Mouse (Mus musculus) brain, adult 2 months (tissue): ENCODE data around the gene Cd164l2.

Experiments used
- DNase-seq: peaks from one replicate; pipeline ENCODE4 v3.0.0; 2011; ENCODE audit warnings: low read depth, low spot score

Gene Cd164l2

DNA sequence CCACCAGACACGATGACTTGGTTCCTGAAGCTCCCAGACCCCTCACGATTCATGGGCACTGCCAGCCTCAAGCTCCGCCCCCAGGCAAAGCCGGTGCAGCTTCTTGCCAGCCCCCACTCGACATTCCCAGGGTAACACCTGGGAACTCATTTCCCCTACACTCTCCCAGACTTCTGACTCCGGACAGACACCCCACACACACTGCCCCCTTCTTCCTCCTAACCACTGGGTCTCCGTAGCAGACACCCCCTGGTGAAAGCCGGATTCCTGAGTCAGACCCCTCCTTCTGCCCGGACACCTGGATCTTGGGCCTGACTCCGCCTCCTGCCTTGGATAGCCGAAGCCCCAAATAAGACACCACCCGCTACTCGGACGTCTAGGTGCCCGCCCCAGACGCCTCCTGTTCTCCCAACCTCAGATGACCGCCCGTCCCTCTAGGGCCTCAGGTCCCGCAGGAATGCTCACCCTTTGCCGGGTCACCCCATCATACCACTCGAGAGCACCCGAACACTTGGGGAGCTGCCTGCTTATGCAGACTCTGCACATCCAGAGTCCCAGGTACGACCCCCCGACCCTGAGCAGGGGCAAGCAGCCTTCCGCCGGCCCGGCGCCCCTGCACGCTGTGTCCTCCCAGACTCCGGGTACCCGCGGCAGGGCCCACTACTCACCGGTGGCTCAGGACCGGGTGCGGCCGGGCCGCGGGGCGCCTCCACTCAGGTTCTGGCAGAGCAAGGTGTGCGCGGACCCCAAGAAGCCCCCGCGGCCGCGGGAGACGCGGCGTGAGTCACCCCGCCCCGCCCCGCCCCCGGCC is at the start of gene Cd164l2, which contains the start of gene Gpr3:
Cd164l2 (plus strand) TSS at position 381 of the 811 bp plus-strand sequence.
Gpr3 (minus strand) TSS at position 786 of the 811 bp plus-strand sequence.
- DNase-seq = peak; percentile 70

GRCm38 (mm10) chr4:133162196-133162595 is 49.7 kb upstream of the Cd164l2 start:
- DNase-seq = no peak

DNA sequence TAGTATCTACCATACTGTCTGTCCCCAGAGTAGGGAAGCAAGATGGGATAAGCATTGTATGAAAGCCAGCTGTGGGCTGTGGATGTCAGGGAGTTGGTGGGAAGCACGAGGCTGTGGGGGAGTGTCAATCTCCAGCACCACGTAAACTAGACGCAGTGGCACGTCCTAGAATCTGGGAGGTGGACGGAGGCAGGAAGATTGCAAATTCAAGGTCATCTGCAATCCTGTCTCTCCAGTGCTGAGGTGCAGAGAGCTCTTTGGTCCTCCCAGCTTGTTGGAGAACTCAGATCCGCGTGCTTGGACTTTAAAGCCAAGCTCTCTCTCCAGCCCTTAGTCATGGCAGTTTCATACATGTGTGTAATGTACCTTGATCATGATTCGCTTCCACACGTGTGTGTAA is 45.2 kb upstream of the Cd164l2 start:
- DNase-seq = no peak

- DNase-seq = peak; percentile 55
Observed at GRCm38 (mm10) chr4:133169237-133170055, 42.5 kb upstream of the Cd164l2 start.

DNA sequence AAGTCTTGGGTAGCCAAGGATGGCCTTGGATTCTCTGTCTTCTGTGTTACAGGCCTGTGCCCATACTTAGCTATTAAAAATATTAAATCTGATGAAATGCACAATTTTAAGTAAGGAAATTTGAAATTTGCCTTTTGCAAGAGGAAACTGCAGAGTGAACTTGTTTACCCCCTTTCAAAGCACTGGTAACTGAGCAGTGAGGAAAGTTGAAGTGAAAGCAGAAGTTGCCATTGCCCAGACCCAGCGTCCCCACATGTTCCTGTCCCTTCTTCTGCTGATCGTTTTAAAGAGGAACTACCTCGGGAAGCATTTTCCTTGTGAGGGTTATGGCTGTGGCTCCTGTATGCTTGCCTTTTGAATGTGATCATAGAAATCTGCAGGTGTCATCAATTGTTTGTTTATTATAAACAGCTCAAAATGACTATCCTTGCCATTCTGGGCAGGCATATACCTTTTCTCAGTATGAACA is 41.8 kb upstream of the Cd164l2 start:
- peak; percentile 51 for DNase-seq

GRCm38 (mm10) chr4:133170616-133171015 is 41.3 kb upstream of the Cd164l2 start:
- peak; percentile 9 for DNase-seq

DNA sequence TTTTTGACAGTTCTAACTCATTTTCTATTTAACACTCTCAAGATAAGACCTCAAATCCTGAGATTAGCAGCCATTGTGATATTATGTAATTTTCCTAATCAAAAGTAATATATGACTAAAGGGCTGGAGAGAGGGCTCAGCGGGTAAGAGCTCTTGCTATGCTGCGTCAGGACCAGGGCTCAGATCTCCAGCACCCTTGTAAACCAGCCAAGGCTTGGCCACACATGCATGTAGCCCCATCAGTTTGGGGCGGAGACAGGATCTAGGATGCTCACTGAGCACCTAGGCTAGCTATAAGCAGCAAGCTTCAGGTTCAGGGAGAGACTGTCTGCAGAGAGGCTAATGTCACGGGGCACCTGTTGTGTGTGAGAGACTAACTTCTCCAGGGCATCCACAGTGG is 39.5 kb upstream of the Cd164l2 start:
- no peak for DNase-seq

DNA sequence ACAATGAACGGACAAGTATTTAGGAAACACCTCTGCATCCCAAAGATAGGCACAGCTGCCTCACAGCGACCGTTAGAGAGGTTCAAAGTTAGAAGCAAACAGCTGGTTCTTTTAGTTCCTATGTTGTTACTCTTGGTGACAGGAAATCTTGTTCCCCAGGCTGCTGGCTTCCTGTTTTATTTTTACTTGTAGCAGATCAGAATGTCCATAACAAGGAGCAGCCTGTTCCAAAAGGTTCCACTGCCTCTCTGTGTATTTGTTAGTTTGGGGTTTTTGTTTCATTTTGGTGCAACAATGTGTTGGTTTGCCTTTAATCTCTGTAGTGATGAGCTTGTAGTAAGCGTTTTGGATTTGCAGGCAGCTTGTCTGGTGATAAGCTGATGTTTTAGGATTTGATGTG is 37.6 kb upstream of the Cd164l2 start:
- peak; percentile 30 for DNase-seq

DNA sequence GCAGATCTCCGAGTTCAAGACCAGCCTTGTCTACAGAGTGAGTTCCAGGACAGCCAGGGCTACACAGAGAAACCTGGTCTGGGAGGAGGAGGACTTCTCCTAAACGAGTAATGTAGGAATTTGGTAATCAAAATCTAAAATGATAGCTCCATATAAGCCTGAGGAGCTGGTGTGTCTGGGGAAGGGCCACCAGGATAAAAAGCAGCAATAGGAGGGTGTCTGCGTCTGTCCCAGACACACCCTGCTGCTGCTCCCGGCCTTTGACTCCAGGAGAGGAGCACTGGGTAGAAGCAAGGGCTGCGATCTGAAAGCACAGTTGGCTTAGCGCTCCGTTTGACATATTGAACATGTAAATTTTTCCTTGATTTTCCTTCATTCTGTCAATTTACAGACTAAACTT is 36.7 kb upstream of the Cd164l2 start:
- DNase-seq = no peak

DNA sequence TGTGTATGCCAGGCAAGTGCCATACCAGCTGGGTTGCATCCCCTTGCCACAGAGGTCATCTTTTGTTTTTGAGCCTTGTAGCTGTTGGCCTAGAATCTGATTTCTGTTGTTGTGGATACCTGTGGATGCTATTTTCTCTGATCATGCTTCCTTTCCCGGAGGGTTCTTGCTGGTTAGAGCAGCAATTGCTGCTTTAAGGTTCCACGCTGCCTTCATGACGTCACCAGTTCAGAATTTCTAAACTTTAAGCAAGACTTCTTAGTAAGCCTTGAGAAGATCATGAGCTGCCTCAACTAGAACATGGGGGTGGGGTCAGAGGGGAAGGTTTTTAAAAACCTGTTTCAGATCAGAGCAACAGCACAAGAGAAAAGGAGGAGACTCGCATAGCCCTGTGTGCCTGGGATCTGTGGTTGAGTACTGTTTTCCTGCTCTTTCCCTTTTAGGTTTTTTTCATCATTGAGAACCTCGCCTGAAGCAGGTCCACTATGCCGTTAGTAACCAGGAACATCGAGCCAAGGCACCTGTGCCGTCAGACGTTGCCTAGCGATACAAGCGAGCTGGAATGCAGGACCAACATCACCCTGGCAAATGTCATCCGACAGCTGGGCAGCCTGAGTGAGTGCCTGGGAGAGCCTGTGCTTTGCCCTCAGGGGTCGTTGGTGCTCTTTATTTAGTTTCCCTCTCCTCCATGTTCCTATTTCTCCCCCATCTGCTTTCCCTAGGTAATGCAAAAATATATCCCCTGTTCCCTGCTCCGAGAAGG is 35.8 kb upstream of the Cd164l2 start:
- DNase-seq = peak; percentile 72

DNA sequence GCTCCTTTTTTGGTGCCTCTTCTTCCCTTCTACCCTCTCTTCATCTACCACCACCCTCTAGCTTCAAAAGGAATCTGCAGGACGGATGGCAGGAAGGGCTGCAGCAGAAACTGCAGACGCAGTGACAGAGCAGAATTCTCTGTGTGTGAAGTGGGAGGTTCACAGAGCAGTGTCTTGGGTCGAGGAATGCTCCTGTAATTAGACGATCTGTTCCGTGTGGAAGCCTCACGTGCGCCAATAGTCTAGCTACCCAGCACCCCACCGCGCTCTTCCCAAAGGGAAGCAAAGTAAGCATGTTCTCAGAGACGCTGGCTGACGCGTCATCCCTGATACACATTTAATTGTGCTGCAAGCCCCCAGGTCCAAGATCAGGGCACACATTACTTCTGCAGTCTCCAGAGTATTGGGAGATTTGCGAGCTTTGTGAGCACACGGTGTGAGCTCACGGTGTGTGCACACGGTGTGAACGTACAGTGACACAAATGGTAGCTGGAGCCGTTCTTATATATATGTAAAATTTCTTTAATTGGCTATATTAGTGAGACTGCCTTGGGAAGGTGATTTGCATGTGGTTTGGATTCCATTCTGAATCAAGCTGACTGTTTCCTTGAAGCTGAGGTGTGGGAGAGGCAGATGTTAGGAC is 35.0 kb upstream of the Cd164l2 start:
- DNase-seq = peak; percentile 82

DNA sequence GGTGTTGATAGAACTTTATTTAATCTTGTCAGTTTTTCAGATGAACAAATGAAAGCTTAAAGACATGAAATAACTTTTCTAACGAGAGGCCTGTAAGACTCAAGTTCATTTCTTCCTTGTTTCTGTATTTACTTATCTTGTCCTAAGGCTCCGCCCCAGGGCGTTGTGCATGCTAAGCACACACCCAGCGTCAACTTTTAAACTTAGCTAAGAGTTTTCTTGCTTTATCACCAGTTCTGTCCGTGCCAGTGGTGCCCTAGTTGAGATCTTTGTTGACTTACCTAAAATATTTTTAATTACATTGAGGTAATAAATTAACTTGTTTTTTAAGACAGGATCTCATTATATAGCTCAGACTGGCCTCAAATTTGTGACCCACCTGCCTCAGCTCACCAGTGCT is 33.6 kb upstream of the Cd164l2 start:
- DNase-seq = no peak

DNA sequence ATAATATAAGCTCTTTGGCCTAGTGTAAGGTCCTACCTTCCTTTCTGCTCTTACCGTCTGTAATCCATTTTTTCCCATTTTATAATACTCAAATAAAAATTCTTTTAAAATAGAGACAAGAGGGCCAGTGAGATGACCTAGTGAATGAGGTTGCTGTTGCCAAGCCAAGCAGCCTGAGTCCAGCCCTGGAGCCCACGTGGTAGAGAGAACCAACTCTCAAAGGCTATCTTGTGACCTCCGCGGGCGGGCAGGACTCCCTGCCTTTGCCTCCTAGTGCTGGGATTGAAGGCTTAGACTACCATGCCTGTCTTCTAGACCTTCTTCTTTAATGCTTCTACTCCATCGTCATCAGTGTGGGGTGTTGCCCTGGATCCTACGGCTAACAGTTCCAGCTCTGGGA is 32.7 kb upstream of the Cd164l2 start:
- DNase-seq = no peak

GRCm38 (mm10) chr4:133182439-133183033 is 29.4 kb upstream of the Cd164l2 start:
- DNase-seq = no peak

DNA sequence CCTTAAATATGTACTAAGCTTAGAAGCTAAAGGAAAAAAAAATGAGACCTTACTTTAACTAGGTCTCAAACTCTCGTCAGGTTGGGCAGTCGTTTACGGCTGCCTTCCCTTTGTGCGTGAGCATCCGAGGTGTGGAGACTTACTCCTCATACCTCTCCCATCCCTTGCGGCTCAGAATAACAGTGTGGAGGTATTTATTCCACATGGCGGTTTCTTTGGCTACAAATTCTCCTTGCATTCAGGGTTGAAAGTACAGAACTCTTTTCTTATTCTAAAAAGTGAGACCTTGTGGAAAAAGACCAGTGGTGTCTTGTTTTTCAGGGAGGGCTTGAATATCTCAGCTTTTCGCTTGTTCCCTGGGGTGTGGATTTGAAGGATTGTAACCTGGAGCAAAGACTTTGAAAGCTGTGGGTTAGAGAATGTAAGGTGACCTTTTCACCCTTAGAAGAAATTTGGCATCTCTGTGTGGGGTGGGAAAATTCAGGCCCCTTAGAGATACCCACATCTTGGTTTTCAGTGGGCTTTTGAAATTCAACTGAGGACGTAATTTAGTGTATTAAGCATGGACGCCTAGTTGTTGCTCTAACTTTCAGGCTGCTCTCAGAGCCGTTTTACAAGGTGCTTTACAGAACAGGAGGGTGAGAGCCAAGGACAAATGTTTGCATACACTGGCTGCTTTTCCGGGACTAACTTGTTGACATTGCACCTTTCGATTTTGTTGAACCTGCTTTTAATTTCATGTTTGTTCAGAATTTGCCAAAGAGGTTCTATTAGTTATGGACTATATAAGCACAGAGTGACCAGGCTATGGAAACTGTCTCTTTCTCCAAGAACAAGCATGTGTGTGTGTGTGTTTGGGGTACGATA is 27.7 kb upstream of the Cd164l2 start:
- DNase-seq = no peak

DNA sequence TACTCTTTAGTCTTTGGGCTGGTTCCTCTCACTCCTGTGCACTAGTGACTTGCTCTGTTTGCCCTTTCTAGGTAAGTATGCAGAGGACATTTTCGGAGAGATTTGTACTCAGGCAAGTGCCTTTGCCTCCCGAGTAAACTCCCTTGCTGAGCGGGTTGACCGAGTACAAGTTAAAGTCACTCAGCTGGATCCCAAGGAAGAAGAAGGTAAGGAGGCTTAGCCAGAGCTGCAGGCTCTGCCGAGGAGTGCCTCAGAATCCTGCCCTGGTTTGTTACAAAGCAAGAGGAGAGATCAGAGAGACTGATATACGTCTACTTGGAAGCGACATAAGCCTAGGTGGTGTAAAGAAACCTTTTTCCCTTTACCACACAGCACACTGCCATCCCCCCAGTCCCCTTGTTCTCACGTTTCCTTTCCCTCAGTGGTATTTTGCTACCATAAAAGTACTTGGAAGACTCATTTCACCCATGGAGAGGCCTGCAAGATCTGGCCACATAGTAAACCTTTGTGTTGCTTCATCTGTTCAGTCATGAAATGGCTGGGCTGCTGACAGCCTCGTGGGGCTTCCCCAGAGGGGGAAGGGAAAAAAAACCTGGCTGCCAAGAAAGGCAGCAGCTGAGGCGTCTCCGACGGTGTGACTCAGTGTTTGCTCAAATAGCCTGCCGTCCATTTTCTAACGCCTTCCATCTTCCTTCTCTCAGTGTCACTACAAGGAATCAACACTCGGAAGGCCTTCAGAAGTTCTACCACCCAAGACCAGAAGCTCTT is 26.8 kb upstream of the Cd164l2 start:
- peak; percentile 53 for DNase-seq

GRCm38 (mm10) chr4:133185893-133186292 is 26.0 kb upstream of the Cd164l2 start:
- no peak for DNase-seq

GRCm38 (mm10) chr4:133186856-133187255 is 25.1 kb upstream of the Cd164l2 start:
- no peak for DNase-seq

- DNase-seq = no peak
Observed at GRCm38 (mm10) chr4:133189396-133189795, 22.5 kb upstream of the Cd164l2 start.
